Mouse (Mus musculus): ENCODE measurements around the gene Zfp712.

- TF ChIP-seq CTCF (IDR thresholded peaks at IDR 0.05; ENCODE audit: low read depth, low read length) (no peak), POLR2A (IDR thresholded peaks at IDR 0.05; ENCODE audit: extremely low read depth, insufficient read depth, low read length) (no peak)
These were observed 1.5 kb upstream of the Zfp712 start for GRCm38 (mm10) chr13:67062427-67062826.
